Mouse (Mus musculus): ENCODE data around the gene Pnpla7.

- no peak for TF ChIP-seq POLR2A (IDR thresholded peaks at IDR 0.05; ENCODE audit: low read depth, low read length)
- TF ChIP-seq CTCF (IDR thresholded peaks at IDR 0.05; ENCODE audit: extremely low read depth, insufficient read depth, insufficient read length, insufficient replicate concordance): no peak
Observed at GRCm38 (mm10) chr2:24929119-24929518, 46.7 kb upstream of the Pnpla7 start.

Measured in spleen, adult 2 months (tissue).